Mouse (Mus musculus) heart, postnatal 0 days (tissue): ENCODE data around the gene Adra1b.

Experiments
- CTCF ChIP-seq: IDR thresholded peaks from 2 replicates; pipeline ENCODE4 v1.5.1; 2016; ENCODE audit warnings: antibody characterized with exemption, control low read depth, low read depth
- EP300 ChIP-seq: IDR thresholded peaks from 2 replicates; pipeline ENCODE4 v1.6.1; 2016; ENCODE audit warnings: antibody characterized with exemption, low read depth

DNA sequence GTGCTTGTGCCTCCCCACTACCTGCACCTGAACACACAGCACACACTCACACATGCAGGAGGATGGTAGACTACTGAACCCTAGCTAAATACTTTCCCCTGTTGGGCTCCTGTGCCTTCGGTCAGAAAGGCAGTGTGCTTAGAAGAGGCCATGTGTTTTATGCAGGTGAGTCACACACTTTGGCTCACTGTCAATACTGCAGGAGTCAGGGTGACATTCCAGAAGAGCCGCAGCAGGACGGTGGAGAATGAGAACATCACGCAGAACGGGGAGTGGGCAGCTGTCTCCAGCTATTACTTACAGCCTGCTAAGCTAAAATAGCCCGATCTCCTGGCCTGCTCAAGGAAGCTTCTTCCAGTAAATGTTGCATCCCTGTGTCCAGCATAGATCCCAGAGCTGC is 32.5 kb upstream of the Adra1b start:
- TF ChIP-seq CTCF: no peak
- no peak for TF ChIP-seq EP300
